Mouse (Mus musculus) 3T3-L1 (cell line): ENCODE data around the gene C5ar2.

Experiments used
- DNase-seq: peaks from one replicate; pipeline ENCODE4 v3.0.0-alpha.2; 2015; ENCODE audit warnings: low read depth, low spot score

C5ar2 gene

GRCm38 (mm10) chr7:16198540-16198939, 45.4 kb downstream of the C5ar2 start:
- no peak for DNase-seq

DNA sequence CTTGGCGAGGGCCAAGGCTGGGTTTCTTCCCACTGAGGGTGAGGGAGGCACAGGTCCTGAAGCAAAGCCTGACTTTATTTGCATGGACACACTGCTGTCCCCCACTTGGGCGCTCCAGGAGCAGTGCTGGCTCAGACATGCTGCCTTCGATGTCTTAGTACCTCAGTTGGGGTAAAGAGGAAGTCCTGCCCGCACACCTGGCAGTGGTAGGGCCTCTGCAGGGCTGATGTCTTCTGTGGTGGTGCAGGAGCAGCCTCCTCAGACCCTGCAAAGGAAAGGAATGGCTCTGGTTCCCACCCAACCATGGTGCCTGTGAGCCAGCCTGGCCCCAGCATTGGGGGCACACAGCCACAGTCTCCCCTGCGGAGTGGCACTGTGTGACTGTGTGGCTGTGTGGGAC, 46.8 kb downstream of the C5ar2 start:
- DNase-seq: no peak

- no peak for DNase-seq
Observed at GRCm38 (mm10) chr7:16196616-16197015, 47.3 kb downstream of the C5ar2 start.

GRCm38 (mm10) chr7:16193702-16194101, 50.3 kb downstream of the C5ar2 start:
- no peak for DNase-seq

DNA sequence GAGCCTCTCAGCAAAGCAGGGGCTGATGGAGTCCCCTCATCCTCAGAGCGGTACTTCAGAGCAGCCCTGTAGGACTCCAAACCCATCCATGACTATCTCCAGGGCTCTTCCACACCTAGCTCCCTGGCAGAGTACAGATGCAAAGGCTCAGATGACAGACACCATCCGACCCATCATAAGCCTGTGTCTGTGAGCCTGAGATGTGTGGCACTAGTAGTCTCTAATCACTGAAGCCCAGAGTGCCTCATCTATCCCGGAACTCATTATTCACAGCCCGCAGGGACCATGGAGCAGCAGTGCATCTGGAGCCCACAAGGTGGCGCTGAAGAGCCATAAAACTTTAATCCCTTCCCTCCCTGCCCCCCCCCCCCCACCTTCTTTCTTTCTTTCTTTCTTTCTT, 51.6 kb downstream of the C5ar2 start:
- DNase-seq: peak; percentile 81

DNA sequence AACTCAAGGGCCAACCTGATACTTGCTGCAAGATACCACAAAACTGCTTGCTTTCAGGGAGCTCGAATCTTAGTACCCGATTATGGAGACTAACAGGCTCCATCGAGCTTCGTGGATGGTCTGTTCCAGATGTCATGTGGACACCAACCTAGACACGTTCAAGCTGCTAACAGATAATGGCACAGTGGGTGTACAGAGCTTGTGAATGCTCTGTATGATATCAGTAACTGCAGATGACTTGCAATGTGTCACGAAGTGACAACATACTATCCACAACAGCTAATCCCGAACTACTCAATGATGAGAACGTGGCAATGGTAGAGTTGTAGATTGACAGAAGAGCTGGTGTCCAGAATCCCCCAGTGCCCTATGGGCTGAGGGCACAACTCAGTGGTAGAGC, 56.5 kb downstream of the C5ar2 start:
- no peak for DNase-seq
